Mouse (Mus musculus) midbrain, embryonic 15.5 days (tissue): ENCODE measurements around the gene Rpl4. TPM values are rescaled to one million over a fixed set of nuclear protein-coding genes. Genes with fewer than 3 reads are reported as not detected.

ENCODE experiments used
- ATAC-seq: fragments of 200-750 bp; cut with Nextera tagmentation; replicated peaks from 2 replicates; pipeline ENCODE4 v1.8.0; 2017; ENCODE audit warnings: moderate TSS enrichment
- H3K27ac ChIP-seq: fragments of 300-500 bp; sonication (generic); 2 replicates; pipeline ENCODE4 v1.5.1; 2015; ENCODE audit warnings: mild to moderate bottlenecking, inconsistent platforms
- H3K27me3 ChIP-seq: fragments of 300-500 bp; sonication (generic); replicated peaks from 2 replicates; pipeline ENCODE4 v1.6.1; 2015; ENCODE audit warnings: inconsistent platforms
- H3K36me3 ChIP-seq: fragments of 300-500 bp; sonication (generic); replicated peaks from 2 replicates; pipeline ENCODE4 v1.6.1; 2015; ENCODE audit warnings: inconsistent platforms
- H3K4me1 ChIP-seq: fragments of 300-500 bp; sonication (generic); 2 replicates; pipeline ENCODE4 v1.6.1; 2015; ENCODE audit warnings: inconsistent platforms
- H3K4me2 ChIP-seq: fragments of 300-500 bp; sonication (generic); 2 replicates; pipeline ENCODE4 v1.6.1; 2015; ENCODE audit warnings: inconsistent platforms, mild to moderate bottlenecking, moderate library complexity
- H3K4me3 ChIP-seq: fragments of 300-500 bp; sonication (generic); 2 replicates; pipeline ENCODE4 v1.5.1; 2015; ENCODE audit warnings: mild to moderate bottlenecking, inconsistent platforms
- H3K9ac ChIP-seq: fragments of 300-500 bp; sonication (generic); 2 replicates; pipeline ENCODE4 v1.6.1; 2015; ENCODE audit warnings: mild to moderate bottlenecking, inconsistent platforms
- H3K9me3 ChIP-seq: fragments of 300-500 bp; sonication (generic); 2 replicates; pipeline ENCODE4 v1.6.1; 2016; ENCODE audit warnings: inconsistent platforms
- WGBS: fragments of 180-500 bp; shearing (Covaris S2); methylation state at CpG from one replicate; pipeline ENCODE4 v1.1.7; 2015; ENCODE audit warnings: mixed read lengths; 5-methylcytosine and 5-hydroxymethylcytosine counted together
- polyA plus RNA-seq: library from polyadenylated mRNA; unstranded; fragments of >200 nt; fragmentation: Nextera tagmentation; extraction: Ambion mirVana; gene quantifications from 2 replicates; pipeline ENCODE4 v1.2.1, GENCODE M21; 2015

Gene Rpl4
- polyA plus RNA-seq, 1 experiment from 2014 or later: 543 TPM

- Histone ChIP-seq H3K27me3 (no peaks in the 10 kb centered on the region), H3K4me1 (no peaks in the 10 kb centered on the region), H3K27ac (no peak overlapping the region), H3K4me3 (no peak overlapping the region), H3K9ac (no peak overlapping the region), H3K9me3 (no peaks in the 10 kb centered on the region), H3K36me3 (no peaks in the 10 kb centered on the region), H3K4me2 (no peak overlapping the region)
- ATAC-seq: no peak
- WGBS: 80% methylated on average over 2 of the region's 2 CpGs
Observed at GRCm38 (mm10) chr9:64199897-64200296, 26.7 kb downstream of the Rpl4 start.

- no peak overlapping the region for H3K9ac ChIP-seq
- H3K9me3 ChIP-seq: no peaks in the 10 kb centered on the region
- no peak for ATAC-seq
- no peaks in the 10 kb centered on the region for H3K4me1 ChIP-seq
- H3K4me2 ChIP-seq: no peak overlapping the region
- H3K4me3 ChIP-seq: no peak overlapping the region
- H3K27me3 ChIP-seq: no peaks in the 10 kb centered on the region
- H3K27ac ChIP-seq: no peak overlapping the region
- H3K36me3 ChIP-seq: no peaks in the 10 kb centered on the region
Observed at GRCm38 (mm10) chr9:64202331-64202730, 29.2 kb downstream of the Rpl4 start.

DNA sequence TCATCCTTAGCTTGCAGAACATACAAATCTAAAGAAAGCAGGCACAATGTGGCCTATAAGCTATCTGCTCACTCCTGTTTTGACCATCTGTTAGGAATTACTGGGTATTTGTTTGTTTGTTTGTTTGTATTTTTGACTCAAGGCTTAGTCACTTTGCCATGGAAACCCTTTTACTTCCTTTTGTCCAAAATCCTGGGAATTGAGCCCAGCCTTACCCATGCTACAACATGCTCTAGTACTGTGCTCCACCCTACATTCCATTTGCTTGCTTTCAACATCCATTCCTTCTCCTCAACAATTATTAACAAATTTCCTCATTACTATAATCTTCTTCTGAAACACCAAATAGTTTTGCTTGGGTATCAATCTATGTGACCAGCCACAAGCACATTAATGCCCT, 29.7 kb downstream of the Rpl4 start:
- Histone ChIP-seq H3K9ac (no peak overlapping the region), H3K4me1 (no peaks in the 10 kb centered on the region), H3K27ac (no peak overlapping the region), H3K4me2 (no peak overlapping the region), H3K4me3 (no peak overlapping the region), H3K9me3 (no peaks in the 10 kb centered on the region), H3K36me3 (no peaks in the 10 kb centered on the region), H3K27me3 (no peaks in the 10 kb centered on the region)
- ATAC-seq: no peak

DNA sequence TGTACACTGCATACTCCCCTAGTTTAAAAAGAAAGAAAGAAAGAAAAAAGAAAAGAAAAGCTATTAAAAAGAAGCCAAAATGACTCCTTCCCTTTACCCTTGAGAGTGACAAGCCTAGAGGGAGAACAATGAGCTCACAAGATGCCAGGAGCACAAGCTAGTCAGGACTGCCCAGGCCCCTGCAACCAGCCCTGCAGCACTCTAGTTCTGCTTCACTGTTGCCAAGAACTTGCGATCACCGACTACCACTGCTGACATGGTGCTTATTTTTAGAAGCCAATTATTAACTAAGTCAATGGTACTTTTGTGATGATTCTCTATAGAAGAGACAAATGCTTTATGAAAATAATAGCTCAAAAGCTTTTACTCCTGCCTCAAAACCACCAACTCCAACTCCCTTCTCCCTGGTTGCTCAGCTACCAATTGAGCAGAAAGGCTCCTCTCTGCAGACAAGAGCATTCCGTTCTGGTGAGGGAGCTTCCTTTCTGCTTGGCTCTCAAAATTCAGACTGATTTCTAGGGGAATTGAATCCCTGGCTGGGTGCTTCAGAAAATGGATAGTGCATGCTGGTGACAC, 34.4 kb downstream of the Rpl4 start:
- ATAC-seq: no peak
- WGBS: 80% methylated on average over 3 of the region's 3 CpGs
- no peak overlapping the region for H3K27ac ChIP-seq

DNA sequence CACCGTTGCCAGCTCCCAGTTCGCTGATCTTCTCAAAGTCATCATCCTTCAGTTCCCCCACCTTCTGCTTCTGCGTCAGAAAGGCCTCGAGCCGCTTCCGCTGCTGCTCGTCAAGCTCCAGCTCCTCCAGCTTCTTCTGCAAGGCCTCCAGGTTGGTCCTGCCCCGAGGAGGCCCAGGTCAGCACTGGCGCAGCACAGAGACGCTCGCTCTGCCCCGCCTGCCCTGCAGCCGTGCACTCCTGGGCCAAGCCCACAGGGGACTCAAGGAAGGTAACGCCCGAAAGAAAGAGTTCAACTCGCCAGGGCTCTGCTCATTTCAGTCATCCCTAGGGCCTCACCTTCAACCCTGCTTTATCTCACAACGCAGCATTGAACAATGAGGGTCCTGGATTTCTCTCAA, 41.3 kb downstream of the Rpl4 start:
- Histone ChIP-seq H3K9me3 (no peaks in the 10 kb centered on the region), H3K4me2 (no peak overlapping the region), H3K27me3 (no peaks in the 10 kb centered on the region), H3K4me3 (no peak overlapping the region), H3K4me1 (no peaks in the 10 kb centered on the region), H3K9ac (no peak overlapping the region), H3K27ac (no peak overlapping the region), H3K36me3 (no peaks in the 10 kb centered on the region)
- 95% methylated on average over 17 of the region's 17 CpGs for WGBS
- no peak for ATAC-seq

More for the DNA sequence above, 34.4 kb downstream of the Rpl4 start:
- Histone ChIP-seq H3K36me3 (no peaks in the 10 kb centered on the region), H3K9ac (no peak overlapping the region), H3K9me3 (no peaks in the 10 kb centered on the region), H3K4me3 (no peak overlapping the region), H3K4me2 (no peak overlapping the region), H3K4me1 (no peaks in the 10 kb centered on the region), H3K27me3 (no peaks in the 10 kb centered on the region)

DNA sequence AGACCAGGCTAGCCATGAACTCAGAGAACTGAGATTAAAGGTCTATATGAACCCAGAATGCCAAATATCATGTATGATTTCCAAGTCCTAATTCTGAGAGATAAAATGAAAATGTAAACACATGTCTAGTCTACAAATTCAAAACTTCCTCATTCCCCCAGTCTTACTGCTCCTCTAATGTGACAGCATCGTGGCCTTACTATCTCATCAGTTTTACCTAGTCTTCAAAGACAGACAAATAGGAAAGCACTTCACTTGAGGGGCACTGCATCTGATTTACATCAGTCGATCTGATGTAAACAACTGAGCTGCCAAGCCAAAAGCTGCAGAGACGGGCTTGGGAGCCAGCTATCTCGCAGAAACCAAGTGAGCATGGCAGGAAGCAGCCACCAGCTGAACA, 42.9 kb downstream of the Rpl4 start:
- ATAC-seq: no peak
- H3K27ac ChIP-seq: no peak overlapping the region
- WGBS: 81% methylated on average over 4 of the region's 4 CpGs

GRCm38 (mm10) chr9:64216641-64217040, 43.5 kb downstream of the Rpl4 start:
- Histone ChIP-seq H3K4me2 (no peak overlapping the region), H3K4me3 (no peak overlapping the region), H3K27ac (no peak overlapping the region), H3K4me1 (peaks cover 4% of the 10 kb centered on the region; the same call in 1 of the 2 replicates), H3K9me3 (no peaks in the 10 kb centered on the region), H3K9ac (no peak overlapping the region), H3K36me3 (no peaks in the 10 kb centered on the region), H3K27me3 (no peaks in the 10 kb centered on the region)
- WGBS: 90% methylated on average over 2 of the region's 2 CpGs
- ATAC-seq: no peak

More for the DNA sequence above, 42.9 kb downstream of the Rpl4 start:
- no peak overlapping the region for H3K4me2 ChIP-seq
- no peaks in the 10 kb centered on the region for H3K9me3 ChIP-seq
- H3K4me3 ChIP-seq: no peak overlapping the region
- H3K36me3 ChIP-seq: no peaks in the 10 kb centered on the region
- no peaks in the 10 kb centered on the region for H3K27me3 ChIP-seq
- H3K9ac ChIP-seq: no peak overlapping the region
- H3K4me1 ChIP-seq: peaks cover 4% of the 10 kb centered on the region; the same call in 1 of the 2 replicates

DNA sequence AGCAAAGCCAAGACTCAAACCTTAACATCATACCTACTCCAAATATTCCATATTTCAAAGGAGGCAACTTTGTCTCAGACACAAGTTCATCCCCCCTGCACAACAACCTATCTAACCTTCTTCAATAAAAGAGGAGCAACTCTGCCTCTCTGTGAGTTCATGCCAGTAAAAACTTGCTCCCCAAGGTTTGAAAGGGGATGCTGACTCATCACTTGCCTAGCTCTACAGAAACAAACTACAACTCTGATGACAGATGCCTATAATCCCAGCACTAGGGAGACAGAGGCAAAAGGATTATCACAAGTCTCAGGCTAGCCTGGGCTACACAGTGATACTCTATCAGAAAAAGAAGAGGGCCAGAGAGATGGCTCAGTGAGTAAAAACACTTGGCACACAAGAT, 44.7 kb downstream of the Rpl4 start:
- Histone ChIP-seq H3K4me3 (no peak overlapping the region), H3K27ac (no peak overlapping the region), H3K36me3 (no peaks in the 10 kb centered on the region), H3K9me3 (no peaks in the 10 kb centered on the region), H3K4me1 (peaks cover 4% of the 10 kb centered on the region; the same call in 1 of the 2 replicates), H3K9ac (no peak overlapping the region), H3K27me3 (no peaks in the 10 kb centered on the region), H3K4me2 (no peak overlapping the region)
- ATAC-seq: no peak

DNA sequence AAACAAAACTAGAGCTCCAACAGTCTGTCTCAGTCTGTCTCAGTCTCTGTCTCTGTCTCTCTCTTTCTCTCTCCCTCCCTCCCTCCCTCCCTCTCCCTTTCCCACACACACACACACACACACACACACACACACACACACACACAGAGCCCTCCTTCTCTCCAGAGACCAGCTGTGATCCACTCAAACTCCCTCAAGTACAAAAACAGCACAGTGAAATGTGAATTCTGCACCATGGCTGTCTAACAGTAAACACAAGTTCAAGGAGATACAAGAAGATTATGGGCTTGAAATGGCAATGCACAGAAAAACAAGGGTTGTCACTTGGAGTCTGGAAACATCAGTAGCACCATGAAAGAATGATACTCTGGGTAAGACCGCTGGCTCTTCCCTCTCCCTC, 46.1 kb downstream of the Rpl4 start:
- no peak overlapping the region for H3K27ac ChIP-seq
- H3K36me3 ChIP-seq: no peaks in the 10 kb centered on the region
- H3K27me3 ChIP-seq: no peaks in the 10 kb centered on the region
- no peak for ATAC-seq
- peaks cover 4% of the 10 kb centered on the region; the same call in 1 of the 2 replicates for H3K4me1 ChIP-seq
- no peak overlapping the region for H3K9ac ChIP-seq
- 47% methylated on average over 1 of the region's 1 CpGs for WGBS
- no peaks in the 10 kb centered on the region for H3K9me3 ChIP-seq
- H3K4me2 ChIP-seq: no peak overlapping the region
- H3K4me3 ChIP-seq: no peak overlapping the region

- no peak for ATAC-seq
- Histone ChIP-seq H3K27me3 (no peaks in the 10 kb centered on the region), H3K27ac (no peak overlapping the region), H3K36me3 (no peaks in the 10 kb centered on the region), H3K4me3 (no peak overlapping the region), H3K9ac (no peak overlapping the region), H3K4me1 (peaks cover 4% of the 10 kb centered on the region; the same call in 1 of the 2 replicates), H3K4me2 (no peak overlapping the region), H3K9me3 (no peaks in the 10 kb centered on the region)
- 85% methylated on average over 10 of the region's 10 CpGs for WGBS
Observed at GRCm38 (mm10) chr9:64219772-64220420, 46.7 kb downstream of the Rpl4 start.

- Histone ChIP-seq H3K4me1 (peaks cover 4% of the 10 kb centered on the region; the same call in 1 of the 2 replicates), H3K27me3 (no peaks in the 10 kb centered on the region), H3K36me3 (no peaks in the 10 kb centered on the region), H3K9me3 (no peaks in the 10 kb centered on the region), H3K4me3 (no peak overlapping the region), H3K27ac (no peak overlapping the region), H3K9ac (no peak overlapping the region), H3K4me2 (no peak overlapping the region)
- ATAC-seq: no peak
- WGBS: 58% methylated on average over 1 of the region's 1 CpGs
Observed at GRCm38 (mm10) chr9:64220603-64221002, 47.4 kb downstream of the Rpl4 start.

GRCm38 (mm10) chr9:64221480-64221879, 48.3 kb downstream of the Rpl4 start:
- H3K4me1 ChIP-seq: peaks cover 4% of the 10 kb centered on the region; the same call in 1 of the 2 replicates
- WGBS: 93% methylated on average over 3 of the region's 4 CpGs
- no peak overlapping the region for H3K9ac ChIP-seq
- H3K27ac ChIP-seq: no peak overlapping the region
- no peak for ATAC-seq
- H3K36me3 ChIP-seq: no peaks in the 10 kb centered on the region
- no peaks in the 10 kb centered on the region for H3K9me3 ChIP-seq
- no peaks in the 10 kb centered on the region for H3K27me3 ChIP-seq
- H3K4me3 ChIP-seq: no peak overlapping the region
- no peak overlapping the region for H3K4me2 ChIP-seq

- Histone ChIP-seq H3K27me3 (no peaks in the 10 kb centered on the region), H3K4me2 (no peak overlapping the region), H3K4me1 (peaks cover 4% of the 10 kb centered on the region; the same call in 1 of the 2 replicates), H3K36me3 (no peaks in the 10 kb centered on the region), H3K4me3 (no peak overlapping the region), H3K27ac (no peak overlapping the region), H3K9me3 (no peaks in the 10 kb centered on the region), H3K9ac (no peak overlapping the region)
- WGBS: 82% methylated on average over 2 of the region's 2 CpGs
- no peak for ATAC-seq
Observed at GRCm38 (mm10) chr9:64222098-64222497, 48.9 kb downstream of the Rpl4 start.
